Mouse (Mus musculus): ENCODE measurements around the gene Rag2.

GRCm38 (mm10) chr2:101665703-101666092 is 41.2 kb downstream of the Rag2 start:
- TF ChIP-seq CTCF (IDR thresholded peaks at IDR 0.05; ENCODE audit: control insufficient read depth, insufficient read depth, insufficient read length) (no peak), MAX (IDR thresholded peaks at IDR 0.05) (no peak), MYOD1 (IDR thresholded peaks at IDR 0.05; ENCODE audit: control insufficient read depth, insufficient read length, low read depth) (no peak), USF1 (IDR thresholded peaks at IDR 0.05; ENCODE audit: low read depth) (no peak), FOSL1 (IDR thresholded peaks at IDR 0.05; ENCODE audit: insufficient read depth, low read length, poor library complexity, severe bottlenecking) (no peak), MYOG (IDR thresholded peaks at IDR 0.05; ENCODE audit: control insufficient read depth, extremely low read depth, insufficient read length) (no peak)
